Mouse (Mus musculus): ENCODE measurements around the gene Gm21764.
"Not testable (repeated sequence)": the region's sequence is repeated elsewhere in the genome, so short reads cannot be mapped to it uniquely, and the experiment has no call there.

Gene Gm21764

DNA sequence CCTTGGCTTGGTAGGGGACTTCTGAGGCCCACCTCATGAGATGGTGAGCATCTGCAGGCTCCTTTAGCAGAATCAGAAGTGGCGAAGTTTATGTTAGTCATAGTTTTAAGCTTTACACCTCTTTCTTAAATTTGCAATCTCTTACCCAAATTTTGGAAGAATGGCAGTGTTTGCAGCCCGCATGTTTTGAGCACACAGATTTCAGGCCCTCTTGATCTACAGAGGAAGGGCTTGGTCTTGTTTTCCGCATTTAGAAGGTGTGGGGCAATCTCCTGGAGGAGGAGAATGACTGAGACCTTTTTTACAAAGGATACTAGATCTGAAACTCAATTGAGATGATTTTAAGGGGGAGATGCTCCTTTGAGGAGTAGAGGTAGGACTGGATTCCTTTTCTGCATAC, at the start of gene Gm21764:
Gm21764 (minus strand) TSS at position 101 of the 400 bp plus-strand sequence.
- not testable (repeated sequence) for DNase-seq (ENCODE audit: low read depth, low spot score)

- DNase-seq (ENCODE audit: low read depth, low spot score) = not testable (repeated sequence)
These were observed 27.2 kb upstream of the Gm21764 start, which contains the start of gene Ssty1 for GRCm38 (mm10) chrY:18088816-18089215. Ssty1 (plus strand) TSS chrY:18089116.
